Mouse (Mus musculus) limb, embryonic 11.5 days (tissue): Measurements from ENCODE around the gene Gm49336. TPM values are rescaled to one million over a fixed set of nuclear protein-coding genes. Genes with fewer than 3 reads are reported as not detected.

Experiments
- ATAC-seq: fragments of 200-750 bp; cut with Nextera tagmentation; 2 replicates; pipeline ENCODE4 v1.8.0; 2017; ENCODE audit warnings: low read depth; ENCODE audit not compliant: insufficient number of reproducible peaks, low FRiP score, low TSS enrichment
- DNase-seq: peaks from one replicate; pipeline ENCODE4 v3.0.0-alpha.2; 2015; ENCODE audit warnings: low spot score
- H3K27ac ChIP-seq: fragments of 300-500 bp; sonication (generic); replicated peaks from 2 replicates; pipeline ENCODE4 v1.5.1; 2014; ENCODE audit warnings: low read depth, mild to moderate bottlenecking, low read length
- H3K27me3 ChIP-seq: fragments of 300-500 bp; sonication (generic); 2 replicates; pipeline ENCODE4 v1.6.1; 2014; ENCODE audit warnings: mild to moderate bottlenecking, low read length, mixed read lengths; ENCODE audit not compliant: control insufficient read depth, insufficient read depth
- H3K36me3 ChIP-seq: fragments of 300-500 bp; sonication (generic); 2 replicates; pipeline ENCODE4 v1.6.1; 2014; ENCODE audit warnings: mild to moderate bottlenecking, low read length, moderate library complexity, mixed read lengths; ENCODE audit not compliant: control insufficient read depth, insufficient read depth
- H3K4me1 ChIP-seq: fragments of 300-500 bp; sonication (generic); 2 replicates; pipeline ENCODE4 v1.6.1; 2014; ENCODE audit warnings: low read length, mixed read lengths; ENCODE audit not compliant: control insufficient read depth, insufficient read depth
- H3K4me2 ChIP-seq: fragments of 300-500 bp; sonication (generic); 2 replicates; pipeline ENCODE4 v1.6.1; 2014; ENCODE audit warnings: low read depth, mild to moderate bottlenecking, moderate library complexity; ENCODE audit not compliant: severe bottlenecking
- H3K4me3 ChIP-seq: fragments of 300-500 bp; sonication (generic); 2 replicates; pipeline ENCODE4 v1.5.1; 2014; ENCODE audit warnings: low read depth, low read length
- H3K9ac ChIP-seq: fragments of 300-500 bp; sonication (generic); 2 replicates; pipeline ENCODE4 v1.6.1; 2014; ENCODE audit warnings: mild to moderate bottlenecking, low read length
- H3K9me3 ChIP-seq: fragments of 300-500 bp; sonication (generic); 2 replicates; pipeline ENCODE4 v1.6.1; 2016; ENCODE audit warnings: low read length; ENCODE audit not compliant: control insufficient read depth
- WGBS: fragments of 180-500 bp; shearing (Covaris S2); extraction: QIAGEN DNeasy Blood & Tissue Kit; methylation state at CpG from one replicate; pipeline ENCODE4 v1.1.7; 2014; 5-methylcytosine and 5-hydroxymethylcytosine counted together
- microRNA counts: library from miRNA; unstranded; fragments of <30 nt; microRNA quantifications from one replicate; lab custom pipeline; 2016
- microRNA-seq: library from miRNA; unstranded; fragments of <30 nt; microRNA quantifications from one replicate; pipeline ENCODE4, GENCODE M21; 2016
- polyA plus RNA-seq: library from polyadenylated mRNA; unstranded; fragments of >200 nt; fragmentation: Nextera tagmentation; extraction: Ambion mirVana; gene quantifications from 2 replicates; pipeline ENCODE4 v1.2.1, GENCODE M21; 2014

Gm49336 gene
- polyA plus RNA-seq, 1 experiment from 2014 or later = 67.0 TPM

- H3K9me3 ChIP-seq = no peaks in the 10 kb centered on the region
- H3K27me3 ChIP-seq = no peaks in the 10 kb centered on the region
- H3K4me3 ChIP-seq = no peak overlapping the region
- ATAC-seq = no peak
- H3K4me2 ChIP-seq = no peak overlapping the region
- 90% methylated on average over 3 of the region's 3 CpGs for WGBS
- H3K36me3 ChIP-seq = no peaks in the 10 kb centered on the region
- DNase-seq = no peak
- H3K27ac ChIP-seq = no peak overlapping the region
- no peak overlapping the region for H3K9ac ChIP-seq
- H3K4me1 ChIP-seq = no peaks in the 10 kb centered on the region
Observed at GRCm38 (mm10) chr14:60163367-60163766, 87.9 kb downstream of the Gm49336 start.

MicroRNA genes within 50 kb of the gene (microRNA counts, 519-probe panel; counts per million panel counts)
- microRNA mmu-miR-719 (lab: Ali Mortazavi, UCI) = not detected

Small RNAs within 50 kb of the gene (microRNA-seq; reads per million reads assigned to microRNA genes)
- not detected for gene Mir719

Other genes starting within 250 kb of the Gm49336 start
- gene Atp8a2, start 54.3 kb downstream of the Gm49336 start, polyA plus RNA-seq = 2.7 and 3.5 TPM in 2 replicates
- gene Nupl1, start 76 bp downstream of the Gm49336 start, polyA plus RNA-seq = not detected in 2 replicates
- gene Mtmr6, start 13.7 kb upstream of the Gm49336 start, polyA plus RNA-seq = 24.7 and 25.9 TPM in 2 replicates
- 3.3 and 3.7 TPM in 2 replicates for gene Amer2, start 121.8 kb upstream of the Gm49336 start, polyA plus RNA-seq